Mouse (Mus musculus) heart, postnatal 0 days (tissue): Measurements from ENCODE around the gene Cptp. TPM values are rescaled to one million over a fixed set of nuclear protein-coding genes. Genes with fewer than 3 reads are reported as not detected.

ENCODE experiments used
- ATAC-seq: fragments of 200-750 bp; cut with Nextera tagmentation; 2 replicates; pipeline ENCODE4 v1.8.0; 2017; ENCODE audit warnings: low read depth, moderate number of reproducible peaks, moderate library complexity; ENCODE audit not compliant: insufficient read depth
- DNase-seq: peaks from one replicate; pipeline ENCODE4 v3.0.0-alpha.2; 2016; ENCODE audit warnings: low spot score
- H3K27ac ChIP-seq: fragments of 300-500 bp; sonication (generic); 2 replicates; pipeline ENCODE4 v1.5.1; 2014; ENCODE audit warnings: low read depth, mild to moderate bottlenecking
- H3K27me3 ChIP-seq: fragments of 300-500 bp; sonication (generic); 2 replicates; pipeline ENCODE4 v1.6.1; 2014; ENCODE audit warnings: low read length, mixed read lengths; ENCODE audit not compliant: control insufficient read depth, insufficient read depth
- H3K36me3 ChIP-seq: fragments of 300-500 bp; sonication (generic); replicated peaks from 2 replicates; pipeline ENCODE4 v1.6.1; 2014; ENCODE audit warnings: low read length, mixed read lengths; ENCODE audit not compliant: control insufficient read depth, insufficient read depth
- H3K4me1 ChIP-seq: fragments of 300-500 bp; sonication (generic); 2 replicates; pipeline ENCODE4 v1.6.1; 2014; ENCODE audit warnings: antibody characterized with exemption; ENCODE audit not compliant: control insufficient read depth, insufficient read depth
- H3K4me2 ChIP-seq: fragments of 300-500 bp; sonication (generic); 2 replicates; pipeline ENCODE4 v1.6.1; 2014; ENCODE audit warnings: low read depth, mild to moderate bottlenecking, low read length, moderate library complexity
- H3K4me3 ChIP-seq: fragments of 300-500 bp; sonication (generic); 2 replicates; pipeline ENCODE4 v1.5.1; 2014; ENCODE audit warnings: low read depth, low read length
- H3K9ac ChIP-seq: fragments of 300-500 bp; sonication (generic); replicated peaks from 2 replicates; pipeline ENCODE4 v1.6.1; 2014; ENCODE audit warnings: low read depth, low read length, mixed read lengths
- H3K9me3 ChIP-seq: fragments of 300-500 bp; sonication (generic); replicated peaks from 2 replicates; pipeline ENCODE4 v1.6.1; 2016; ENCODE audit warnings: low read length; ENCODE audit not compliant: control insufficient read depth
- CTCF ChIP-seq: IDR thresholded peaks from 2 replicates; pipeline ENCODE4 v1.5.1; 2016; ENCODE audit warnings: antibody characterized with exemption, control low read depth, low read depth
- EP300 ChIP-seq: IDR thresholded peaks from 2 replicates; pipeline ENCODE4 v1.6.1; 2016; ENCODE audit warnings: antibody characterized with exemption, low read depth
- WGBS: fragments of 180-500 bp; shearing (Covaris S2); extraction: QIAGEN DNeasy Blood & Tissue Kit; methylation state at CpG from one replicate; pipeline ENCODE4 v1.1.7; 2014; 5-methylcytosine and 5-hydroxymethylcytosine counted together
- polyA plus RNA-seq: library from polyadenylated mRNA; unstranded; fragments of >200 nt; fragmentation: Nextera tagmentation; extraction: Ambion mirVana; gene quantifications from 2 replicates; pipeline ENCODE4 v1.2.1, GENCODE M21; 2015
- total RNA-seq: library from RNA; depleted of rRNA; stranded (reverse); fragments of >200 nt; gene quantifications from 2 replicates; pipeline ENCODE4 v1.2.3, GENCODE M21; 2014; ENCODE audit warnings: low replicate concordance; rRNA removed

The Cptp gene
- total RNA-seq = 9.8 and 11.8 TPM in 2 replicates
- 7.0 and 7.2 TPM in 2 replicates for polyA plus RNA-seq

GRCm38 (mm10) chr4:155869317-155870033 lies at the start of gene Cptp, which contains the start of gene Ints11:
Gene Cptp, minus strand, starts transcription at chr4:155869440.
Gene Ints11, plus strand, starts transcription at chr4:155869546.
- H3K27ac ChIP-seq = peak within 1 kb of the TSS; percentile 46; the same call in 1 of the 2 replicates
- WGBS = under 1% methylated on average over 63 of the region's 63 CpGs
- no peaks in the 10 kb centered on the region for H3K9me3 ChIP-seq
- peaks cover 39% of the 10 kb centered on the region for H3K36me3 ChIP-seq
- no peaks in the 10 kb centered on the region for H3K27me3 ChIP-seq
- peak within 1 kb of the TSS; percentile 63 for H3K9ac ChIP-seq
- ATAC-seq (peak; percentile 98), DNase-seq (peak; percentile 87)
- peak within 1 kb of the TSS; percentile 88 for H3K4me2 ChIP-seq
- H3K4me1 ChIP-seq = peaks cover 15% of the 10 kb centered on the region
- no peak for TF ChIP-seq EP300
- peak; percentile 31 for TF ChIP-seq CTCF
- peak within 1 kb of the TSS; percentile 75 for H3K4me3 ChIP-seq

DNA sequence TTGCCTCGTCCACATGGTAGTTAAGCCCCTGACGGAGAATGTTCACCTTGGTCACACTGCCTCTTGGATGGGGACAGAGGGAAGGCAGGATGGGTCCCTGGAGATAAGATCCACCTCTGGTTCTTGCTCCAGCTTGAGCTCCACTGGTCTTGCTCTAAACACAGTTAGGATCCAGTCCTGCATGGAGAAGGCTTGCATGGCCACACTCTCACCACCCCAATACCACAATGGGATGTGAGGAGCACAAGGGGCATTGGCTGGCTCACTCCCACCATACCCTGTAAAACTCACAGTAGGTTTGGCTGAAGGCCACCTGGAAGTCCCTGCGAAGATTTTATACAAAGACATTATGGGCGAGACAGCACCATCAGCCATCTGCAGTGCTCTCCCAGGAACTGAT lies 39.5 kb upstream of the Cptp start:
- ATAC-seq (no peak), DNase-seq (no peak)
- Histone ChIP-seq H3K4me3 (no peak overlapping the region), H3K36me3 (peaks cover 23% of the 10 kb centered on the region), H3K27ac (no peak overlapping the region), H3K27me3 (no peaks in the 10 kb centered on the region), H3K4me1 (no peaks in the 10 kb centered on the region), H3K4me2 (no peak overlapping the region), H3K9me3 (no peaks in the 10 kb centered on the region), H3K9ac (no peak overlapping the region)
- TF ChIP-seq EP300 = no peak
- TF ChIP-seq CTCF = no peak
- 88% methylated on average over 4 of the region's 4 CpGs for WGBS

- H3K27ac ChIP-seq = no peak overlapping the region
- H3K4me2 ChIP-seq = no peak overlapping the region
- H3K9me3 ChIP-seq = no peaks in the 10 kb centered on the region
- H3K27me3 ChIP-seq = no peaks in the 10 kb centered on the region
- ATAC-seq = no peak
- WGBS = 68% methylated on average over 7 of the region's 7 CpGs
- no peak overlapping the region for H3K4me3 ChIP-seq
- H3K36me3 ChIP-seq = peaks cover 27% of the 10 kb centered on the region
- DNase-seq = no peak
- no peak for TF ChIP-seq EP300
- no peak for TF ChIP-seq CTCF
- H3K9ac ChIP-seq = no peak overlapping the region
- H3K4me1 ChIP-seq = no peaks in the 10 kb centered on the region
These were observed 39.0 kb upstream of the Cptp start for GRCm38 (mm10) chr4:155908281-155908680.

- Histone ChIP-seq H3K4me2 (no peak overlapping the region), H3K27me3 (no peaks in the 10 kb centered on the region), H3K36me3 (peaks cover 40% of the 10 kb centered on the region), H3K4me3 (no peak overlapping the region), H3K9ac (no peak overlapping the region), H3K9me3 (no peaks in the 10 kb centered on the region), H3K27ac (no peak overlapping the region), H3K4me1 (no peaks in the 10 kb centered on the region)
- ATAC-seq (no peak), DNase-seq (no peak)
- WGBS = 74% methylated on average over 11 of the region's 11 CpGs
- TF ChIP-seq EP300 (no peak), CTCF (no peak)
These were observed 37.8 kb upstream of the Cptp start for GRCm38 (mm10) chr4:155907003-155907402.

- Histone ChIP-seq H3K4me2 (no peak overlapping the region), H3K36me3 (peaks cover 44% of the 10 kb centered on the region), H3K4me3 (no peak overlapping the region), H3K9me3 (no peaks in the 10 kb centered on the region), H3K27me3 (no peaks in the 10 kb centered on the region), H3K9ac (no peak overlapping the region), H3K4me1 (peaks cover 8% of the 10 kb centered on the region; the same call in 1 of the 2 replicates), H3K27ac (no peak overlapping the region)
- WGBS = 78% methylated on average over 9 of the region's 9 CpGs
- DNase-seq (no peak), ATAC-seq (no peak)
- no peak for TF ChIP-seq EP300
- TF ChIP-seq CTCF = no peak
These were observed 36.9 kb upstream of the Cptp start for GRCm38 (mm10) chr4:155906125-155906524.

DNA sequence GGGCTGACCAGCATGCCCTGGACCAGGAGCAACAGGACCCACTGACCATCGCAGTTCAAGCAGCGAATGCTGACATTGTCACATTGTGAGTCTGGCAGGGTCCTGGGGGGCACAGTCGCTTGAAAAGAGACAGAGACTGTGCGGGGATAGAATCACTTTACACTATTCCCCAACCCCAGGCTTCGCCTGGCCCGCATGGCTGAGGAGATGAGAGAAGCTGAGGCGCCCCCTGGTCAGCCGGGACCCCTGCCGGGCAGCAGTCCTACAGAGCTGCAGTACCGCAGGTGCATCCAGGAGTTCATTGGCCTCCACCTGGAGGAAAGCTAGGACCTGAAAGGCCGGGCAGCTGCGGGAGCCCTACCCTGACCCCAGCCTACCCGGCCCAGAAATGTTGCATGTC lies 36.4 kb upstream of the Cptp start:
- H3K4me2 ChIP-seq = no peak overlapping the region
- H3K4me1 ChIP-seq = peaks cover 12% of the 10 kb centered on the region; the same call in 1 of the 2 replicates
- no peak overlapping the region for H3K27ac ChIP-seq
- peaks cover 44% of the 10 kb centered on the region for H3K36me3 ChIP-seq
- H3K27me3 ChIP-seq = no peaks in the 10 kb centered on the region
- no peak overlapping the region for H3K9ac ChIP-seq
- no peaks in the 10 kb centered on the region for H3K9me3 ChIP-seq
- ATAC-seq (no peak), DNase-seq (no peak)
- 82% methylated on average over 13 of the region's 13 CpGs for WGBS
- TF ChIP-seq EP300 (no peak), CTCF (no peak)
- no peak overlapping the region for H3K4me3 ChIP-seq
